Mouse (Mus musculus): ENCODE measurements around the gene Micu1.

The Micu1 gene

DNA sequence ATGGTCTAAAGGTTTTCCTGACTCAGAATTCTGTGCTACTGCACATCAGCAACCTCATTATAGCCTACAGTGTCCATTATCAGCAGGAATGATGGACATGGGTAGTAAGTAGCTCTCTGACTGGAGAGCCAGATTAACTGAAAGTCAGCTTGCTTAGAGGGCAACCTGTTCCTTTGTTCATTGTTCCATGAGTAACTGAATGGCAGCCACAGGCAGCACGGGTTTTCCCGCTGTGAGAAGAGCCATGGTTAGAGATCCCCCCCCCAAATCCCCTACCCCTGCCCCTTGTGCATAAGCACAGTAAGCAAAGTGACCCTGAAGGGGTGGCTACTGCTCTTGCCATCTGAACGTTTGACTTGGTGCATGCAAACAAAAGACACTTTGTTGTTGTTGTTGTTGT is 78.4 kb downstream of the Micu1 start:
- DNase-seq, result no peak

DNA sequence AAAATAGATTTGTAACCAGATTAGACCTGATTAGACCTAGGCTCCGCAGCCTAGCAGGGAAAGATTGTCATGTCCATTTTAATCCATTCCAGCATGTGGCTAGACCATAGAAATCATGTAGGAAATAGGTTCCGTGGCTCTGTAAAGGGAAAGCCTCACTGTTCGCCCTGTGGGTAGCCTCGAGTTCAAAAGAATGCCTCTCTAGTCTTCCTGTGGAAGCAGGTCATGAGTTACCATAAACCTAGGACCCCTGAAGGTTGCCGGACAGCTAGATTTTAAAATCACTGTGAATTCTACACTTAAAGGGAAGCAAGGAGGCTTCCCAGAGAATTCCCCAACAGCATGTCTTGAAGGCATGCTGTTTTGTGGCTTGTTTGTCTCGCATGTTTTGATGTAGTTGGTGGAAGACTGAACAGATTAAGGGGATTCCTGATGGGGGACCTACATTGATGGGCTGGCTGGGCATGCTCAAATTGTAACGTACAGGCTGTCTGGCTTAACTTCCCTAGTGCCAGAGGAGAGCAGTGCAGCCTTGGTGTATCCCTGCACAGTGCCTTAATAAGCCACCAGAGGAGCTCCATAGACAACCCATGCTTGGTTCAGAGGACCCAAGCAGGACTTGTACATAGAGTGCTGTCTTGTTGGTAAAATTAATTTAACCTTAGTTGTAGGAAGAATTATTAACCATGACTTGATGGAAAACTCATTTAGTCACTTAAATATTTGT is 79.1 kb downstream of the Micu1 start:
- DNase-seq, result no peak

DNA sequence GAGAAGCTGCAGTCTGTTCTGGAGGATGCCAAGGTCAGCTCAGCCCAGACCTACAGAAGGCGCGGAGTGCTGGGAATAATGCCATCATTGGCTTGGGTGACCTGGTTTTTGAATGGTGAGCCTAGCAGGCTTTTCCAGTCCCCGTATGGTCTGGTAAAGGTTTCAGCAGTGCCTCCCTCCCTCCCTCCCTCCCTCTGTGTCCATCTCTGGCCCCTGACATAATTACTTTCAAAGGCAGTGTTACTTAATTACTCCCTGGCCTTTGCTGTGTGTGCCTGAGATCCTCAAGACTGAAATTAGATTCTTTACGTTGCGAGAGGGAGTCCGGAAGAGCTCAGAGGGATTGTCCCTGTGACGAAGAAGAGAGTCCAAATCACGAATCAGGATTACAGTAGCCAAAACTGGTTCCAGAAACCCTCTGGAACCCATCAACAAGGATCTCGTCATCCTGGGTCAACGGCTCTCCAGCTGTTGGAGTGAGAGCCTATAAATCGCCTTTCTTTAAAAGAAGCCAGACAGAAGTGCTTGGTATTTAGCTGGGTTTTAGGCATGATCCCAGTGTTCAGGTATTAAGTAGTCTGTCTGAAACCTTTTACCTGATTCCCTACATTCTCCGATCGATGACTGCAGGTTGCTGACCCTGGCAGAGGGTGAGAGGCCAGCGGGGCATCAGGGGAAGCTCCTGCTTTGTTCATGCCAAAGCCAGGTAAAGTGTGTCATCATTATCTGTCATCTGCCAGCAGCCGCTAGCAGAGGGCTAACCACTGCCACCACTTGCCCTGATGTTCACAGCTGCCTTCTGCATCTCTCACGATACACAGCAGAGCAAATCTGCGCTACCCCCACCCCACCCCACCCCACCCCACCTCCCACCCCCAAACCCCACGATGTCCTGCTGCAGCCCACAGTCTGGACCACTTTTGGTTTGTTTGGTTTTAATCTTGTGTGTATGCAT is 82.7 kb downstream of the Micu1 start:
- no peak for DNase-seq

DNA sequence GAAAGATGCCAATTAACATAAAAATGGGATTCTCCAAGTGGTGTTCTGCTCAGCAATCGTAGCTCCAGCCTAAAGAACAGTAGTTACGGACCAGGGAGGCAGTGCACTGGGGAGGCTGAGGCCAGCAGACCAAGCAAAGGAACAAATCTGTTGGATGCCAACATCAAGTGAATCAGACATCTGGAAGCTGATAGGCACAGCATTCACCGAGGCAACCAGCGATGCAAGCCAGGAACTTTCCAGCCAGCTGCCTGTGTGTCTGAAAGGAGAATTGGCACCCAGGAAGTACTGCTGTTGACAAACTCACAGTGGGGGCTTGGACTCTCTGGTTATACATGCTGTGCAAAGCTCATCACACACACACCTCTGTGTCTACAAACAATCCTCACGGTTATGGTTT is 84.0 kb downstream of the Micu1 start:
- DNase-seq, result peak; percentile 48

DNA sequence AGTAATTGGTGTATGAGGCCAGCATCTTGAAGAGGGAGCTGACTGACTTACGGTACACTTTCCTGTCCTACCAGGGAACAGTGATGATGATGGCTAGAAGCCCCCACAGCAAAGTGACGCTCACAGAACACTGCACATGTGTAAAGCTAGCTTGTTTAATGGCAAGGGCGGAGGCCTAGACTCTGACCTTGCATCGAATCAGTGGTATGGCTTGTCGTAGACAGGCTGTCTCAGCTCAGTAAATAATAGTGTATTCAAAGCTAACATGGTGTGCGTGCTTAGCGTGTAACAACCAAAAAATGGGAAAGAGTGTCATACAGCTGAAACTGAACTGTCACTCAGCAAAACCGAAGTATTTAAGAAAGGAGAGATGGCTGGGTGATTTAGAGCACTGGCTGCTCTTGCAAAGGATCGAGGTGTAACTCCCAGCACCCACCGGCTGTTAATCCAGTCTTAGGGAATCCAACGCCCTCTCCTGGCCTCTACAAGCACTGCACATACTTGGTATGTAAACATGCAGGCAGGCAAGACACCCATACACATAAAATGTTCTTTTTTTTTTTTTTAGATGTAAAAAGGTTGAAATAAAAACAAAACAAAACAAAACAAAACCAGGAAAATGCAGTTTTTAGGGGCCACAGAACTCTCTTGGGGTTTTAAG is 85.0 kb downstream of the Micu1 start:
- DNase-seq, result no peak

DNA sequence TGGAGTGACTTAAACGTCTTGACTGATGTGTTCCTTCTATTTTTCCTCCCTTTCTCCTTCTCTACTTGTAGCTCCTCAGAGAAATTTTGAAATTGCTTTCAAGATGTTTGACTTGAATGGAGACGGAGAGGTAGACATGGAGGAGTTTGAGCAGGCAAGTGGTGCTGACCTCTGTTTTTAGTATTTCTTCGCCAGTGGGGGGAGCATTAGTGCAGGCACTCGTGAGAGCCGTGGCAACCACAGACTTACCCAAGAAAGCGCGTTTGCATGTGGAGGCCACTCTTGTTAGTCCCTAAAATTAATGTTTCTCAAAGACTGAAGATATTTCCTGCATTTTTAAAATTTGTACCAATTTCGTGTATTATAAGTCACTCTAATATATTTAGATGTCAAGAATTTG is 85.6 kb downstream of the Micu1 start:
- no peak for DNase-seq

DNA sequence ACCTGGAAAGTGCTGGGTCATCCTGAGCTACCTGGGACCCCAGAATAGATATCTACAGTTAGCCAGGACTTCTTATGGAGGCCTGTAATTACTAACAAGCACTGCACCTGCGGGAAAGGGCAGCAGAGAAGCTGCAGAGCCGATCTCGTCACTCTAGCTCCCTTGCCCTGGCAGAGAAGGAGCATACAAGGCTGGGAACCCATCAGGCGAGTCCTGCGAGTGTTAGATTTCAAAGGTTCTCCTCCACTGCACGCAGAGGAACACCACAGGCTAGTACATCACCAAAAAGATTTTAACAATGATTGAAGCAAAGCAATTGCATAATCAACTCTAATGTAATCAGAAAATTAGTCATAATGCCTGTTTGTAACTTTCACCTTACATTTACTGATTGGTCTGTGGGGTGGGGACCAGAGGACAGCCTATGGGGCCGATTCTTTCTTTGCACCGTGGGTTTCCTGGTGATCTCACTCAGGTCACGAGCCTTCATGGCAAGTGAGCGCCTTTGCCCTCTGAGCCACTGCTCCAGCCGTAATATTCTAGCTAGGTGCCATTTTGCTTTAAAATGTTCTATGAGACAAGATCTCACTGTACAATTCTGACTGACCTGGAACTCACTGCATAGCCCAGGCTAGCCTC is 88.1 kb downstream of the Micu1 start:
- DNase-seq, result no peak

DNA sequence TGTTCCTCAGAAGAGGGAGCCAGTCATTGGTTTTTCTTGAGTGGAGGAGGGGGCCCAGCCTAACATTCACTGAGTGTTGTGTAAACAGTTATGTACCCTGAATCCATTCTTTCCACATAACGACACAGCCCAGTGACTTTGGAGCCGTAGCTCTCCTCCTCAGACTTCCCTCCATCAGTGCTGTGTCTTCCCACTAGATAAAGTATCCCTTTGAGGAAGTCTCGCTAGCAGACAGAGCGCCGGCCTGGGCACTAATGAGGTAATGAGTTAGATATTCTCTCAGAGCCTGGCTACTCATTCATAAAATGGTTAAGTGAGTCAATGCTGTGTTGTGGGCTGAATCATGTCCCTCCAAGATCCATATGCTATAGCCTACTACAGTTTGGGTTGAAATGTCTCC is 89.6 kb downstream of the Micu1 start:
- DNase-seq, result no peak

DNA sequence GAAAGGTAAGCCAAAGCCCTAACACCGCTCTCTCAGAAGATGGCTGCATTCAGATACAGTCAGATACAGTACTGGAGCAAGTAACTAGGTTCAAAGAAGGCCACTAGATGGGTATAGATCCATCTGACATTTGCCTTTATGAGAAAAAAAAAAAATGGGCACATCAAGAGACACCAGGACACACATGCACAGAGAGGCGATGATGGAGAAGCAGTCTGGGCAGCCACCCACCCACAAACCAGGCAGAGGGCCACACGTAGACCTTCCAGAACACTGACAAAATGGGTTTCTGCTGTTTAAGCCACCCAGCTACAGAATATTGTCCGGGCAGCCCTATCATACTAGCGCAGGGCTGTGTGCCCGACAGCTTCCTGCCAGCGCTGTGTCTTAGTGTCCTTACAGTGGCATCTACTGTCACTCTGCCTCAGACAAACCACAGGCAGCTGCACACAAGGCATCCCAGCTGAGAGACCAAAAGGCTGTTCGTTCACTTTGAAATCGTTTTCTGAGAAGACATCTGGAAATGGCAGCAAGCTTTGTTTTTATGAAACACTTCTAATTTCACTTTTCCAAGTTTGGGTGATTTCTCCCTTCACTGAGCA is 90.4 kb downstream of the Micu1 start:
- no peak for DNase-seq

DNA sequence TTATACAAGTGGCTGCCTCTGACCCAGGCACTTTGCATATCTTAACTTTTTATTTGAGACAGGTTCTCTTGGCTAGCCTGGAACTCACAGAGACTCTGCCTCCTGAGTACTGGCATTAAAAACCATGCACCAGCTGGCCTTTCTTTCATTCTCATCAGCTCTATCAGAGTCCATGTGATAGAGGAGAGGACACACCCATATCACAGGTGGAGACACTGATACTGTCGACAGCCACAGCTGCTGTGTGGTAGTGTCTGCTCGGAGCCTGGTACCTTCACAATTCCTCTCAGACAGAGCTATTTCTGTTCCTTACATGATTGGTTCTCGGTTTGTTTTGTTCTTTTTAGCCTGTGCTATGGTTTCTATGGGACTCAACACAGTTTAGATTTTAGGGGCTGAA is 91.2 kb downstream of the Micu1 start:
- DNase-seq, result no peak

DNA sequence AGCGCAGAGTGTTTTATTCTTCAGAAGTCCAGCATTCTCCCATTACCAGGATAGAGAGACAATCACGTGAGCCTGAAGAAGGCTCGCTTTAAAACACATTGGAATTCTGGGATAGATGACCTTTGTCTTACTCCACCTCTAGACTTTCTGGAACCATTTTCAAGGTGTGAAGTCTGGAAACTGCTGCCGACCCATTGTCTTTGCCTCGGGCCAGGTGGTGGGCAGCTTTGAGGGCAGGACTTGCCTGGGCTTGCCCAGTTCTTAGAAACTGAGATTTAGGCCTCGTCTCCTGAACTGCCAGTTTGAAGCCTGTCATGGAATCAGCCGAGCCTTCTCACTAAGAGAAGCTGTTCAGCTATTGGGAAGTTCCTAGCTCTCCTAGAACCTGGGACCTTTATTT is 92.8 kb downstream of the Micu1 start:
- no peak for DNase-seq

DNA sequence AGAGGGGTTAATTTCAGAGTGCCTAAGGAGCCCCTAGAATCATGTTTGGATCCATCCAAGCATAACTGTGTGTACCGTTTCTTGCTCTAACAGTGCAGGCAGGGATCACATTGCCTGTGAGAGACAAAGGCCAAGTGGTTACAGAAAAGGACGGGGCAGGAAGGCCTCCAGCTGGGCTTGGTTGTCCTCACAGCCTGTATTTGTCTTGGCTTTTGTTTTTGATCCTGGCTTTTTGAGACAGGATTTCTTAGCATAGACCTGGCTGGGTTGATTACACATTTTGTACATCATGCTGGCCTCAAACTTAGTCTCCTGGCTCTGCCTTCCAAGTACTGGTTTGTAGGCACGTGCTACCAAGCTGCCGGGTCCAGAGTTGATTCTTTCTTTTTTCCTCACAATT is 93.6 kb downstream of the Micu1 start:
- no peak for DNase-seq

DNA sequence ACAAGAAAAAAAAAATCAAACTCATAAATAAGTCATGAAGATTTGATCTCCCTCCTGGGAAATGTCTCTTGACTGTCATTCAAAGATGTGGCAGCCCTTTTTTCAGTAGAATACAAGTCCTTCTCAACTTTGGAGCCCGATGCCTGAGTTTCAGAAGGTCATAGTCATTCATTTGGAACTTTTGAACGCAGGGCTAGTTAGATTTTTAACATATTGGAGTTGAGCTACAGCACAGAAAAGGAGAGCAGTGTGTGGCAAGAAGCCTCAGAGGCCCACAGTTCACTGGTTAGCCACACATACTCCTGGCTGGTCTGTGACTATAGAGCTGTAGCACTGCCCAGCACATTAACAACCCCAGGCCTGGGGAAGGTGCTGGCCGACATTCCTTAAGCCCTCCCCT is 96.1 kb downstream of the Micu1 start:
- DNase-seq, result no peak

DNA sequence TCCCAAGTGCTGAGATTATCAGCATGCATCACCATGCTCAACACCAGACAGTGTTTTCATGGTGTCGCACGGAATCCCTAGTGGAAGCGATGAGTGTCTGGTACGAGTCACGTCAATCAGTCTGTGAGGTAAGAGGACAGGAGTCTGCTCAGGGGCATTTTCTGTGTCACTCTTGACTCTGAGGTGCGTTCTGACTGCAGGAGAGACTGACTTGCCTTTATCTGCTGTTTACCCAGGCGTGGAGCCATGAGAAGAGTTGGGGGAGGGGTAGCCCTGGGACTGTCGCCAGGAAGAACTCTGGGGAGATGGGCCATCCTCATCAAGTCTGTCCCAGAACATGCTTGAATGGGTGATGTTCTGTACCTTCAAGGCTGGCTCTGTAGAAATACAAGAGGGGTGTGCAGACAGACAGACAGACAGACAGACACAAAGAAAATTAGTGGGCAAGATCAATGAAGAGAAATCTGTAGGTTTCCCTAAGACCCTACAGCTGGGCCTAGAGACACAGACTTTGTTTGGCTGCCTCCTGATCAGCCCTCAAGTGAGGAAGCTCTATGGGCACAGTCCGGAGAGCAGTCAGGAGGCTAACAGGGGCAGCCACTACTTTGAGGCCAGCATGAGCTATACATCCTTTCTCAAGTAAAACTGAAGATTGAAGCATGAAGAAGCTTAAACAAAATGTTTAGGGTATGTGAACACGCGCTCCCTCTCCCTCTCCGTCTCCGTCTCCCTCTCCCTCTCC is 97.2 kb downstream of the Micu1 start:
- no peak for DNase-seq

DNA sequence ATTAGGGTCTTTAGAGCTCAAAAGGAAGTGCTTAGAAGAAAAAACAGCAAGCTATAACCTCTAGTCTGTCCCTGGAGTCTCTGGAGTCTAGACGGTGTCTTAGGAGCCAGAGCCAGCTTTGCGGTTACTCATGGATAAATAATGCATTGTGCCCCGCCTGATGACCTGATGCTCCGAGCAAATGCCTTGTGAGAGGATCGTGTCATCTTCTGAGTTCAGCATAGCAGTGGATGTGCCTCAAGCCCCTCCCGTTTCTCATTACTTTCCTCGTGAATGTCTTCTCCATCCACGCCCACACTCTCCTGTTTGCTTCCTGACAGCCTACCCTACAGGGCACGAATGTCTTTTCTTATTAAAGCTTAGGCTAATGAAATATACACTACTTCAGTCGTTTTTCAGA is 97.9 kb downstream of the Micu1 start:
- no peak for DNase-seq

DNA sequence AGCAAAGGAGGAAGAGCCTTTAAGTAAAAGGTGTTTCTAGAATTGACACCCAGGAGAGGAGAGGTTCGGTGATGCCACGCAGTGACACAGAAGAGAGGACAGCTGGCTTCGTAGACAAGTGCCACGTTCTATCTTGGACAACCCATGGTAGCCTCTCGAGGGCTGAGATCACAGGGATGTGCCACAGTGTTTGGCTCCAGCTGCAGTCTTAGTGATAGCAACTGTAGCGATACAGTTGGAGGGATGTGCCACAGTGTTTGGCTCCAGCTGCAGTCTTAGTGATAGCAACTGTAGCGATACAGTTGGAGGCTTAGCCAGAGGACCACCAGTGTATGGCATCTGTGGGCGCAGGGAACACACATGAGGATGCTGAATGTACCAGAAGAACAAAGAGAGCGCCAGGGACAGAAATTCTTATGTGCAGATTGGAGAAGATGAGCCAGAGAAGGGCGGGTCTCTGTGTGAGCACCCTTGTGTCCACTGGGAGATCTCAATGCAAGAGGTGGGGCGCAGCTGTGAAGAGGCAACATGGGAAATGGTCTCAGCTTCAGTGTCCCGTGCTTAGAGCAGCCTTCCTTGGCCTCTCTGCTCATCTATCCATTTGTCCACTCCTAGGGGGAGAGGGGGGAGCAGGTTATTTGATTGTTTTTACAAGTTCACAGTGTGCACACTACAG is 98.7 kb downstream of the Micu1 start:
- DNase-seq, result no peak

DNA sequence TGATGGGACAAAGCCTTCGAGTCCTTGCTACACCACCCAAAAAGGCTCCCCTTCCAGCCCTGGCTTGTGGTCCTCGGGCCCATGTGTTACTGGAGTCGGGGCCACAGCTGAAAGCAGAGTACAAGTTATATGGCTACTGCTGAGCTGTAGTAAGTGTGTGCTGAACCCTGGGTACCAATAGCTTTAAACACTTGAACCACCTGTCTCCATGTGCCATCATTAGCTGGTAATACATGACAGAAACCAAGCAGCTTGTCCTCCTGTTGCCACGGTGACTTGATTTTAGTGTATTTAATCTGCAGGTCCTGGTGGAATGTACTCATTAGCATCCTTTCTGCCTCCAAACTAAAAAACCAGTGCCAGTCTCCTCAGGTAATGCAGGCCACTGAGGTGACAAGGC is 106.4 kb downstream of the Micu1 start:
- no peak for DNase-seq

DNA sequence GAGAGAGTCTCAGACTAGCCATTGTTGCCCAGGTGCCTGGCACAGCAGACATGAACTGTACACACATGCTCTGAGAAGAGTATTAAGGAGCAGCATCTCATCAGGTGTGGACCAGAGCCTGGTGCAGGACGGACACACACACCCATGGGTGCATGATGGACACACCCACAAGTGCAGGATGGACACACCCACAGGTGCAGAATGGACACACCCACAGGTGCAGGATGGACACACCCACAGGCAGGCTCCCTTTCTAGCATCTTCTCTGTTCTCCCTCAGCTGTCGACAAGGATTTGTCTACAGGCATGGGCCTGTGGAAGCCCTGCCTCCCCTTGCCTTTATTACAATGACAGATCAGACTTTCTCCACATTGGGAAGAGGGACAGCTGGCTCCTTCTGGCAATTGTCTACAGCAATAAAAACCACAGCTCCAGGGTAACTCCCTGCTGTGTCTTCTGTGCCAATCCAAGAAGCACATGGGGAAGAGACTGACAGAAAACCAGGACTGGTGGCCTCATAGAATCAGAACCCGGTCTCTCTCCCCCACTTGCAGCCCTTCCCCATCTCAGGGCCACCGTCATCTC is 107.8 kb downstream of the Micu1 start:
- peak; percentile 38 for DNase-seq

DNA sequence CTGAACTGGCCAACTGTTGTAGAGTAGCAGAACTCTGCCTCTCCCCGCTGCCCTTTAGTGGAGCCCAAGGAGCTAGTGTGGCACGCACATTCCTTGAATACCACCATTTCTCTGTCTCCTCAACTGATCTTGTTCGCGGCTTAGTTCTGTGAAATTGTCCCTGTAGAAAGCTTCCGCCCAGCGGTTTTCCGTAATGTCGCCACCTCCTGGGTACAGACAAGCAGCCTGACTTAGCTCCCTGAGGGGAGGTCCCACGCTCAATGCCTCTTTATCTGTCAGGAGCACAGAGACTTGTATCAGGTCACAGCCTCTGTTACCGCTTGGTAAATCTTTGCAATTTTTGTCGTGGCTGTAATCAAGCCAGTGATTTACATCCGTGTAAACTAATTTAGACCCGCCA is 110.7 kb downstream of the Micu1 start:
- DNase-seq, result no peak

DNA sequence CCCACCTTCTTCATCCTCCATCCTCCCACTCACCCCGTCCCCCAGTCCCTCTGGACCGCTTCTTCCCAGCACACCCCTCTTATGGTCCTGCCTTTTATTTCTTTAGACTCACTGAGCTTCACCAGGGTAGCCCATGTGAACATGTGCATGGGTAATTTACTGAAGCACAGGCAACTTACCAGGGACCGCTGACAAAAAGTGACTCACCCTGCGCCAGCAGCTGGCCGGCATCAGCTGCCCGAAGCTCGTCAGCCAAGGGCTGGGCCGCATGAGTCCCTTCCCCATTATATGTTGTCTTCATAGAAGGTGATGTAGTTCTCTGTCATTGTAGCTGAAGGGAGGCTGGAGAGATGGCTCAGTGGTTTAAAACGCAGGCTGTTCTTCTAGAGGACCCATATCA is 111.5 kb downstream of the Micu1 start:
- no peak for DNase-seq

DNA sequence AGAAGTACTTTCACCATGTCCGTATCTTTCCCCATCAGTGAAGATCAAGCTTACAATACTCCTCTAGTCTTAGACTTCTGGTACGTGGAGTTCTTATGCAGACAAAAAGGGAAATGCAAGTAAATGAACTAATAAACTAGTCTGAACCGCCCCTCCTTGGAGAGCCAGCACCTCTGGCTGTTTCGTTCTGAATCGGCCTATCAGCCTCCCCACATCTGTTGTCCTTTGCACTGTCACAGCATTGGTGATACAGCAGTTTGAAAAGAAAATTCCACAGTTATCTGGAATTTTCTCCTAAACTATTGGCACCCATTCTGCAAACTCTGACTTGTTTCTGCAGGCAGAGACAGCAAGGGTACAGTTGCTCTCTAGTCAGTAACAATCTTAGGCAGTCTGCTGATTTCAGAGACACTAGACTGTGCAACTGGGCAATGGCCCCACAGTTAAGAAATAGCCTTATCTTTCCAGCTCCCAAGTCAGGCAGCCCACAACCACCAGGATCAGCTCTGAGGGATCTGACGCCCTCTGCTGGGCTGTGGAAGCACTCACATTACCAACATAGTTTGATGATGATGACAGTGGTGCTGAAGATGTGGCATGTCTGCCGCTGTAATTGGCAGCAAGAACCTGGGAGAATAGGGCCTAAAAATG is 112.4 kb downstream of the Micu1 start:
- no peak for DNase-seq

Measured in layer of hippocampus, adult 9-11 months (tissue).